Mouse (Mus musculus): Measurements from ENCODE around the gene Stoml3. TPM values are rescaled to one million over a fixed set of nuclear protein-coding genes. Genes with fewer than 3 reads are reported as not detected.

The Stoml3 gene
- polyA plus RNA-seq, 1 experiment from 2014 or later, result not detected

DNA sequence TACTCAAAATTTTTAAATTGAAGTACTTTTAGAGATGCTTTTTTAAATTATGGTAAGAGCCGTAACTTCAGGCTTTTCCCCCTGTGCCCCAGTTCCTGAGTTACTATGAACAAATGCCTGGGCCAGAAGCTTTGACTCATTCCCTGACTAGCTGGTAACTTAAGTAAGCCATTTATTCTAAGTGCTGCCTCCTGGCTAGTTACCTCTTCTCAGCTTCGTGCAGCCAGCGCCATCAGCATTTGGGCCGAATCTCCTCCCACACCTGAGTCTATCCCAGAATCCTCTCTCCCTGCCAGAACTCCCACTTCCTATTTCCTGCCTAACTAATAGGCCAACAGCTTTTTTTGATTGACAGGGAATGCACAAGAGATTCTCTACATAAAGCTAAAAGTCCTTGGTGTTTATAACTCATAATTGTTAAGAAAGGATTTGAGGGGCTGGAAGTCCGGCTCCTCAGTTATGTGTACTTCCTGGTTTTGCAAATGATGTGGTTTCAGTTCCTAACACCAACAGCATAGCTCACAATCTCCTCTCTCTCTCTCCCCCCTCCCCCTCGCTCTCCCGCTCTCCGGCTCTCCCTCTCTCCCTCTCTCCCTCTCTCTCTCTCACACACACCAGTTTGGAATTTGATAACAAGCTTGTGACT is 4.9 kb upstream of the Stoml3 start:
- ATAC-seq (ENCODE audit: low FRiP score), result no peak
- no peaks in the 10 kb centered on the region for H3K4me1 ChIP-seq
- H3K9me3 ChIP-seq, result no peaks in the 10 kb centered on the region
- no peak overlapping the region for H3K4me2 ChIP-seq
- peaks cover 37% of the 10 kb centered on the region for H3K36me3 ChIP-seq (replicated peaks)
- no peak overlapping the region for H3K4me3 ChIP-seq (replicated peaks)
- H3K9ac ChIP-seq, result no peak overlapping the region
- 92% methylated on average over 8 of the region's 8 CpGs for WGBS
- no peaks in the 10 kb centered on the region for H3K27me3 ChIP-seq
- no peak overlapping the region for H3K27ac ChIP-seq

DNA sequence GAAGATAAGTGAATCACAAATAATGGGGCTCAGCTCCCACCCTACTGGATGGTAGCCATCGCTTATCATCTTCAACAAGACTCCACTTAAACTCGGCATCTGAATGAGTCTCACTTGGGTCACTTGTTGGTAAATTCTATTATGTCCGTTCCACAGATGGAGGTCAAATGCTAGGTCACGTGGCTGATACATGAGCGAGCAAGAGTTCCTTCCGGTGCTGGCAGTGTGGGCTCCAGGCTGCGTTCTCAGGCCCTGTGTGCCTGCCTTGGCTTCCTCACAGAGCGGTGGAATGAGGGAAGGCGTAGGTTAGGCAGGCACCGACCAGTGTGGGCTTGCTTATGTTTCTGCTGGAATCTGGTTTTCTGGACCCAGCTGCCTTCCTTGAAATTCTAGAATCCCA is 1.9 kb upstream of the Stoml3 start:
- no peaks in the 10 kb centered on the region for H3K9me3 ChIP-seq
- no peak overlapping the region for H3K4me3 ChIP-seq (replicated peaks)
- WGBS, result 89% methylated on average over 10 of the region's 10 CpGs
- no peak overlapping the region for H3K9ac ChIP-seq
- H3K36me3 ChIP-seq (replicated peaks), result peaks cover 12% of the 10 kb centered on the region
- no peak for ATAC-seq (ENCODE audit: low FRiP score)
- H3K27ac ChIP-seq, result no peak overlapping the region
- H3K4me1 ChIP-seq, result no peaks in the 10 kb centered on the region
- no peaks in the 10 kb centered on the region for H3K27me3 ChIP-seq
- no peak overlapping the region for H3K4me2 ChIP-seq

DNA sequence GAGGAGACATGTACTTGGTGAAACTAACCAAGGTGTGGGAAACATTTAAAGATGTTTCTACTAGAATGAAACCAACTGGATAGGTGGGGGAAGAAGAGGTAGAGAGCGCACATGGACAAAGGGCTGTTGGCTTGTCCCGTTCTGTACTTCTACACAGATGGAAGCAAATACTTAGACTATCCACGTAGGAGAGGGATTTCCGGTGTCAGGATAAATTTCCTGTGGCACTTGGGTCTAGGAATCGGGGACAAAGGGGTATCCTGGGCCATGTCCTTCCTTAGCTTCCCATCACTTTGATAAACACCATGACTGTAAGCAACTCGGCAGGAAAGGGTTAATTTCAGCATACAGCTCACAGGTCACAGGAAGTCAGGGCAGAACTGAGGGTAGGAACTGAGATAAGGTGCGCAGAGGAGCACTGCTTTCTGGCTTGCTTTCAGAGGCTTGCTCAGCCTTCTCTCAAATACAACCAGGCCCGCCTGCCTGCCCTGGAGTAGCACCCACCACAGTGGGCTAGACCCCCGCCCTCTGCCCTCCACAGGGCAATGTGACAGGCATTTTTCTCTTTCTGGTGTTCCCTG is 1.4 kb upstream of the Stoml3 start:
- H3K4me3 ChIP-seq (replicated peaks), result no peak overlapping the region
- ATAC-seq (ENCODE audit: low FRiP score), result no peak
- peaks cover 7% of the 10 kb centered on the region for H3K36me3 ChIP-seq (replicated peaks)
- no peaks in the 10 kb centered on the region for H3K4me1 ChIP-seq
- H3K27me3 ChIP-seq, result no peaks in the 10 kb centered on the region
- no peak overlapping the region for H3K4me2 ChIP-seq
- no peaks in the 10 kb centered on the region for H3K9me3 ChIP-seq
- no peak overlapping the region for H3K9ac ChIP-seq
- WGBS, result 79% methylated on average over 9 of the region's 9 CpGs
- no peak overlapping the region for H3K27ac ChIP-seq

DNA sequence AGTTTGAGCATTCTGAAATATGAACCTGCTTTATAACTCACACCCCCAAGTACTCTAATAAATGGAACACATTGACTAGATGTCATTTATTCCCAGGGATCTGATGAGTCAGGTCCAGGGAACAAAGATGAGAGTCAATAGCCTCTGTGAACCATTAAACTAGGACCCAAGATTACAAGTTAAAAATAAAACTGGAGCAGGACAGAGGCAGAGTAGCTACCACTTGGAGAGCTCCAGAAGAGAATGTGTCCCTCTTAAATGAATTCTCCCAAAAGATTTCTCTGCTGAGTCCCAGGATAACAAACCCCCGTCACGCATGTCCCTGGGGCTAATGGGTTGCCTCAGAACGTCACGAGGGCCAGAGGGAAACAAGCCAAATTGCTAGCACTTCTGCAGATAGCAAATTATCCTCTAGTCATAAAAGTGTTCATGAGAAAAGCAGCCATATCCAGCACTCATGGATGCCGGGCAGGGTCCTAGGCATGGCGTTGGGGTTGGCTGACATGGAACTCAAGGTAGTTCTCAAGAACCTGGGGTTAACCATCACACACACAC is 10.0 kb downstream of the Stoml3 start:
- H3K4me1 ChIP-seq, result no peaks in the 10 kb centered on the region
- WGBS, result 90% methylated on average over 6 of the region's 6 CpGs
- no peak for ATAC-seq (ENCODE audit: low FRiP score)

DNA sequence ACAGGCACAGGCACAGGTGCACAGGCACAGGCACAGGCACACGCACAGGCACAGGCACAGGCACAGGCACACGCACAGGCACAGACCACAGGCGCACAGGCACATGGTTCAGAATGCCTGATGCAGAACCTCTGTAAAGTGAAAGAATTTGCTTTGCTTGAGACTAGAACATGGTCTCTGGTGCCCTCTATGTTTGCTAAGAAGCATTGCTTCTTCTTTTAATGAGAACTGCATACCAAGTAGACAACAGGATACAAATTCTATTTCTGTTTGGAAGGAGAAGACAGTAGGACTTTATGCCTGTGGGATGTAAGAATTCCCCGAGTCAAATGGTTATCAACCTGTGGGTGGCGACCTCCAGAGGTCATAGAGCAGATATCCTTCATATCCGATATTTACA is 14.0 kb downstream of the Stoml3 start:
- no peak for ATAC-seq (ENCODE audit: low FRiP score)
- 73% methylated on average over 6 of the region's 6 CpGs for WGBS
- H3K9ac ChIP-seq, result no peak overlapping the region
- H3K27ac ChIP-seq, result no peak overlapping the region
- no peaks in the 10 kb centered on the region for H3K36me3 ChIP-seq (replicated peaks)
- no peaks in the 10 kb centered on the region for H3K27me3 ChIP-seq
- no peaks in the 10 kb centered on the region for H3K4me1 ChIP-seq
- H3K9me3 ChIP-seq, result no peaks in the 10 kb centered on the region
- H3K4me3 ChIP-seq (replicated peaks), result no peak overlapping the region
- no peak overlapping the region for H3K4me2 ChIP-seq

More for the DNA sequence above, 10.0 kb downstream of the Stoml3 start:
- no peaks in the 10 kb centered on the region for H3K36me3 ChIP-seq (replicated peaks)
- no peaks in the 10 kb centered on the region for H3K27me3 ChIP-seq
- no peaks in the 10 kb centered on the region for H3K9me3 ChIP-seq
- no peak overlapping the region for H3K4me2 ChIP-seq
- no peak overlapping the region for H3K9ac ChIP-seq
- H3K27ac ChIP-seq, result no peak overlapping the region
- H3K4me3 ChIP-seq (replicated peaks), result no peak overlapping the region

DNA sequence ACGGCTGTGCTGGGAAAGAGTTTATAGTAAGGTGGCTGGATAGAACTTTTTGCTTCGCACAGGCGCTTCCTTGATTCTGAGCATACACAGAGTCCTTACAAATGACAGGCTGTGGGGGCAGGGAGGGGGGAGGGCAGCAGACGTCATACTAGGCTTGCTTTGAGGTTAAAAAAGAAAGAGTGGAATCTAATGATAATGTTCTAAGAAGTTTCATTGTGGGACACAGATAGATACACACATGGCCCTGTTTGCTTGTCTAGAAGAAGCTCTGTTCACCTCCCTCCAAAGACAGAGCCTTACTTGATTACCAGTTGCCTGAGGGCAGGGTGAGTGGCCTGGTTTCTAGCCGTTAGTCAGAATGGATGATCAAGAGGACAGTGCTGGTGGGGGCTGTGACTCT is 24.6 kb downstream of the Stoml3 start:
- no peak overlapping the region for H3K9ac ChIP-seq
- 72% methylated on average over 5 of the region's 5 CpGs for WGBS
- no peak overlapping the region for H3K4me3 ChIP-seq (replicated peaks)
- no peak for ATAC-seq (ENCODE audit: low FRiP score)
- H3K27me3 ChIP-seq, result no peaks in the 10 kb centered on the region
- H3K4me2 ChIP-seq, result no peak overlapping the region
- H3K36me3 ChIP-seq (replicated peaks), result no peaks in the 10 kb centered on the region
- H3K9me3 ChIP-seq, result no peaks in the 10 kb centered on the region
- no peaks in the 10 kb centered on the region for H3K4me1 ChIP-seq
- H3K27ac ChIP-seq, result no peak overlapping the region

DNA sequence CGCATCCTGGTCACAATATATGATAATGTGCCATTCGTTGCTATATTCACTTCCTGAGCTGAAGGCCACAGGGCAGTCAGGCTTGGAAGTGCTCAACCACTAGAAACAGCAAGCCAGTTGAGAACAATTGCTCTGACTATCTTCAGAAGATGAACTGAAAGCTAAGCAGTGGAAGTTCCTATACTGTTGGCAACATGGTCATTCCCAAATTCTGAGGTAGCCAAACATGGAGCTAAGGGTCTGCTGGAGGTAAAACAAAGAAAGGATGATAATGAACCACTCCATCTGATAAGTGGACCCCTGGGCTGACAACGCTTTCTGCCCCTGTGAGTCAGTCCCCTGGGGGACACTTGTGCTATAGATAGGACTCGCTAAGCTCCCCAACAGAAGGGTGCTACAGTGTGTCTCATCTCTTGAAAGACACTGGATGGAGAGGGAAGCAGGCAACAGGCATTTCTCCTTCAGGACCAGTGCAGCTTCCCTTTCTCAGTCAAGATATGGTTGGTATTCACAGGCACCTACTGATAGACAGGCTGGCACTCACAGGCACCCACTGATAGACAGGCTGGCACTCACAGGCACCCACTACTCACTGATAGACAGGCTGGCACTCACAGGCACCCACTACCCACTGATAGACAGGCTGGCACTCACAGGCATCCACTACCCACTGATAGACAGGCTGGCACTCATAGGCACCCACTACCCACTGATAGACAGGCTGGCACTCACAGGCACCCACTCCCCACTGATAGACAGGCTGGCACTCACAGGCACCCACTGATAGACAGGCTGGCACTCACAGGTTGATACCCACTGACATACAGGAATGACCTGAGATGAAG is 26.0 kb downstream of the Stoml3 start:
- H3K4me1 ChIP-seq, result no peaks in the 10 kb centered on the region
- 88% methylated on average over 4 of the region's 4 CpGs for WGBS
- ATAC-seq (ENCODE audit: low FRiP score), result no peak

DNA sequence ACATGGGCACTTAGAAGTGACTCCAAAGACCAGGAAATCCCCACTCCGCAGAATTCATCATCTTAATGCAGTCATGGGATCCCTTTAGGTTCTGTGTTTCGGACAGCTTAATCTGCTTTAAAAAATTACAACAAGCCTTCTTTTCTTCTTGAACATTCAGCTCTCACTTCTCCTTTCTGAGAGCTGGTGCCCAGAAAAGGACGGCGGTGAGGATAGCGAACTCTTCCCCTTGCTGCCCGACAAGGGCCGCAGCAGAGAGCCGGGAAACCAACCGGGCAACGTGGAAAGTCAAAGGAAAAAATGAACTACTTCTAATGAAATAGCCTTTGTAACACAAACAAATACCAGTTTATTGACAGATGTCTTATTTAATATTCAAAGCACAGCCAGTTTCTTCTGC is 34.3 kb downstream of the Stoml3 start:
- no peaks in the 10 kb centered on the region for H3K9me3 ChIP-seq
- H3K4me3 ChIP-seq (replicated peaks), result no peak overlapping the region
- H3K36me3 ChIP-seq (replicated peaks), result no peaks in the 10 kb centered on the region
- no peaks in the 10 kb centered on the region; the same call in 1 of the 2 replicates for H3K27me3 ChIP-seq
- no peak overlapping the region for H3K9ac ChIP-seq
- 71% methylated on average over 10 of the region's 10 CpGs for WGBS
- H3K4me2 ChIP-seq, result no peak overlapping the region
- no peaks in the 10 kb centered on the region for H3K4me1 ChIP-seq
- ATAC-seq (ENCODE audit: low FRiP score), result no peak
- H3K27ac ChIP-seq, result no peak overlapping the region

More for the DNA sequence above, 26.0 kb downstream of the Stoml3 start:
- Histone ChIP-seq H3K4me3 (replicated peaks) (no peak overlapping the region), H3K36me3 (replicated peaks) (no peaks in the 10 kb centered on the region), H3K27me3 (no peaks in the 10 kb centered on the region), H3K4me2 (no peak overlapping the region), H3K9ac (no peak overlapping the region), H3K9me3 (no peaks in the 10 kb centered on the region), H3K27ac (no peak overlapping the region)

DNA sequence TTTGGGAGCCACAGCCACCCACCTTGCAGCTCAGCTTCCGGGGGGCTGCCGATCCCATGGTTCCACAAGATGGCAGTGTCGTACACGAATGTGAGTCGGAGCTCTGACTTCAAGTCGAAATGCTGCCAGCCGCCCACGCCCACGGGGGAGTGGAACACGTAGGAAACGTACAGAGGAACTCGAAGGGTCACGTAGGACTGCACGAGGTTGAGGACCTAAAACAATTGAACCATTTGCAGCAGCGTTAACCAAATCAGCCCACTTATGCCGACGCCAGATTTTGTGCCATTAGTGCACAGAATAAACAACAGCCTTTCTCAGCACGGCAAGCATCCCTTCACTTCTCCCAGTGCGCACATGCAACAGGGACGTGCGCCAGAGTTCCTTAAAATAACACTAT is 37.3 kb downstream of the Stoml3 start:
- no peaks in the 10 kb centered on the region for H3K9me3 ChIP-seq
- 32% methylated on average over 21 of the region's 21 CpGs for WGBS
- peak overlapping the region; percentile 25 for H3K4me3 ChIP-seq (replicated peaks)
- peak overlapping the region; percentile 52 for H3K4me2 ChIP-seq
- H3K27me3 ChIP-seq, result no peaks in the 10 kb centered on the region; the same call in 1 of the 2 replicates
- H3K9ac ChIP-seq, result no peak overlapping the region
- no peaks in the 10 kb centered on the region for H3K36me3 ChIP-seq (replicated peaks)
- no peak overlapping the region for H3K27ac ChIP-seq
- ATAC-seq (ENCODE audit: low FRiP score), result peak; percentile 64
- no peaks in the 10 kb centered on the region for H3K4me1 ChIP-seq

DNA sequence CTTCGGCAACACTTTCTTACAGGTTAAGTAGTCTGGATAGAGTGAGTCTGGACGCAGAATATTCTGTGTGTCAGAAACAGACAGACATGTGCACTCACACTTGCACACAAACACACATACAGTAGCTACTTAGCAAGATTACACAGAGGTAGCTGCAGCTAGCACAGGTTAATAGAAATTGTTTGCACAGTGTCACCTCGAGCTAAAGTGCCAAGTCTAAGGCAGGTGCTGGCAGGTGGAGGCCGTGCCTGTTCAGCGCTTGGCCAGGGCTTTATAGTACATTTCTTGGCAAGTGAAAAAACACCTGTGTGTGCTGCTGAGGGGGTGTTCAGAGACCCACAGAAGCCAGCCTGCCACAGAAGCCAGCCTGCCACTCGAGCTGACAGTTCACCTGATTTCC is 41.9 kb downstream of the Stoml3 start:
- Histone ChIP-seq H3K4me2 (no peak overlapping the region), H3K27me3 (no peaks in the 10 kb centered on the region; the same call in 1 of the 2 replicates), H3K4me3 (replicated peaks) (no peak overlapping the region), H3K36me3 (replicated peaks) (no peaks in the 10 kb centered on the region), H3K4me1 (no peaks in the 10 kb centered on the region), H3K9me3 (no peaks in the 10 kb centered on the region), H3K27ac (no peak overlapping the region), H3K9ac (no peak overlapping the region)
- WGBS, result 92% methylated on average over 6 of the region's 6 CpGs
- ATAC-seq (ENCODE audit: low FRiP score), result no peak

DNA sequence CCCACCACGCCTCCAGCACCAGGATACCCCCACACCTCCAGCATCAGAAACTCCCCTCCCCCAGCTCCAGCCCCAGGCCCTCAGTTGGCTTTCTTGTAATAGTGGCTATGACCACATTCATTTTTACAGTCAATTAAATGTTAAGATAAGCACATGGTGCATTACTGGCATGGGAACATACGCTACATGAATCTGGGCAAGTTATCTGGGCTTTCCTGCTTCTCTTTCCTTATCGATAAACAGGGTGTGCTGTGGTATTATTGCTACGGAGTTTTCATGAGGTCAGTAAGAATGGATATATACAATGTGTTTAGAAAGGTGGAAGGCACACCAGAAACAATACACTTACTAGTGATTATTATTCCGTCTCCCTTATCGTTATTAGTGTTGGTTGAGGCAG is 43.6 kb downstream of the Stoml3 start:
- Histone ChIP-seq H3K9ac (no peak overlapping the region), H3K9me3 (no peaks in the 10 kb centered on the region), H3K4me1 (no peaks in the 10 kb centered on the region), H3K4me2 (no peak overlapping the region), H3K27ac (no peak overlapping the region), H3K36me3 (replicated peaks) (no peaks in the 10 kb centered on the region), H3K4me3 (replicated peaks) (no peak overlapping the region), H3K27me3 (no peaks in the 10 kb centered on the region; the same call in 1 of the 2 replicates)
- 95% methylated on average over 6 of the region's 6 CpGs for WGBS
- ATAC-seq (ENCODE audit: low FRiP score), result no peak

DNA sequence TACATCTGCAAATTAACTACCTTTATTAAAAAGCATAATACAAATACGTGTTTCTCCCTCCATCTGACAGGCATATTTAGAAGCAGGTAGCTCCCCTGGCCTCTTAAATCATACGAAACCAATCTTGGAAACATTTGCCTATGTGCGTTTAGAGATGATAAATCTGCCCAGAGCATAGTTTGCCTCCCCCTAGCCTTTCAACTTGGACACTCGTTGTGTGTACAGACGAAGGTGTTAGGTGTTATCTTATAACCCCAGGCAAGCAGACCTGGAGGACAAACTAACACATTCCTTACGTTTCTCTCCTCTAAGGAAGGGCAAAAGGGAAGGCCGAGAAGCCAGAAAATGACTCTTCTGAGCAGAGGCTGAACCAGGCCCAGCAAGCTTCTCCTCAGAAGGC is 64.2 kb downstream of the Stoml3 start:
- no peaks in the 10 kb centered on the region for H3K9me3 ChIP-seq
- H3K36me3 ChIP-seq (replicated peaks), result no peaks in the 10 kb centered on the region
- WGBS, result 81% methylated on average over 7 of the region's 7 CpGs
- no peaks in the 10 kb centered on the region for H3K27me3 ChIP-seq
- H3K4me1 ChIP-seq, result peaks cover 5% of the 10 kb centered on the region; the same call in 1 of the 2 replicates
- H3K9ac ChIP-seq, result no peak overlapping the region
- H3K4me2 ChIP-seq, result no peak overlapping the region
- H3K27ac ChIP-seq, result no peak overlapping the region
- no peak overlapping the region for H3K4me3 ChIP-seq (replicated peaks)
- no peak for ATAC-seq (ENCODE audit: low FRiP score)

All from forebrain, embryonic 12.5 days (tissue).